Comparison of ENCODE assay signal across 22 mouse cellular contexts in genomic region chr14:20371854-20372253, GRCm38 (mm10). TPM values are rescaled to one million over a fixed set of nuclear protein-coding genes. Genes with fewer than 3 reads are reported as not detected.
A peak's percentile ranks its signal among the peaks of the same experiment; 100 is the strongest.
DNase-seq lines count a peak whose midpoint lies in the region; ATAC-seq and TF ChIP-seq lines count a peak whose summit lies in the region.
"Had no signal": no experiment of that assay in that cellular context is flagged by ENCODE, and none has a peak within 500 bp of the region (broad histone marks: within the 10 kb centered on the region; RNA-seq: fewer than 3 reads in every experiment).

No protein-coding gene starts in this region.

- no peaks in the 10 kb centered on the region for H3K27me3 ChIP-seq in kidney, embryonic 16.5 days (ENCODE audit: insufficient read depth, low read length)
- H3K27me3 ChIP-seq in MEL (ENCODE audit: control insufficient read depth in 1 of 2, insufficient read depth in 2 of 2, low read length in 2 of 2): no peaks in the 10 kb centered on the region
- H3K27me3 ChIP-seq: CH12.LX; embryonic facial prominence, embryonic 12.5 days; forebrain, embryonic 13.5 days; forebrain, embryonic 15.5 days had no signal

- H3K9ac ChIP-seq in kidney, embryonic 16.5 days (replicated peaks; ENCODE audit: low read length): no peak overlapping the region
- no peak overlapping the region for H3K9ac ChIP-seq in MEL (ENCODE audit: control insufficient read depth, low read depth, low read length, poor library complexity, severe bottlenecking)
- H3K9ac ChIP-seq: embryonic facial prominence, embryonic 12.5 days; forebrain, embryonic 13.5 days; forebrain, embryonic 15.5 days; forebrain, postnatal 0 days had no signal

- H3K4me2 ChIP-seq in kidney, embryonic 16.5 days (replicated peaks; ENCODE audit: low read depth, low read length): no peak overlapping the region
- H3K4me2 ChIP-seq: embryonic facial prominence, embryonic 12.5 days; forebrain, embryonic 13.5 days; forebrain, embryonic 15.5 days had no signal

- 90% methylated on average over 1 of the region's 1 CpGs for WGBS in kidney, embryonic 16.5 days

- no peak overlapping the region for H3K4me3 ChIP-seq in kidney, embryonic 16.5 days (ENCODE audit: low read length)
- no peak overlapping the region for H3K4me3 ChIP-seq in MEL (ENCODE audit: control insufficient read depth in 1 of 2, insufficient read depth in 1 of 2, low read depth in 2 of 2, low read length in 2 of 2)
- H3K4me3 ChIP-seq: embryonic facial prominence, embryonic 10.5 days; embryonic facial prominence, embryonic 12.5 days; forebrain, embryonic 13.5 days; forebrain, embryonic 15.5 days had no signal

- no peak for TF ChIP-seq CTCF in MEL (IDR thresholded peaks at IDR 0.05 in 2 of 3, conservative IDR thresholded peaks at IDR 0.05 in 1 of 3; ENCODE audit: control insufficient read depth in 1 of 3, insufficient read depth in 1 of 3, low read depth in 2 of 3, low read length in 3 of 3, poor library complexity in 1 of 3, severe bottlenecking in 1 of 3)

- ATAC-seq in kidney, embryonic 16.5 days (ENCODE audit: low FRiP score, low TSS enrichment): no peak
- ATAC-seq in granulocyte monocyte progenitor cell, adult 5-6 weeks (replicated peaks; ENCODE audit: poor library complexity, severe bottlenecking): peak; percentile 38; the same call in 1 of the 2 replicates
- ATAC-seq: CD4-positive, CD25-positive, alpha-beta regulatory T cell, adult 4 months; forebrain, embryonic 13.5 days; forebrain, embryonic 15.5 days; forebrain, postnatal 0 days had no signal

- H3K36me3 ChIP-seq in kidney, embryonic 16.5 days (ENCODE audit: insufficient read depth, low read length): peaks cover 36% of the 10 kb centered on the region
- peaks cover 0 to 19% of the 10 kb centered on the region in 2 experiments; a peak in 2 of 4 replicates for H3K36me3 ChIP-seq in MEL (ENCODE audit: control insufficient read depth in 1 of 2, insufficient read depth in 2 of 2, low read length in 2 of 2)

- TF ChIP-seq RAD21 in MEL (IDR thresholded peaks at IDR 0.05; ENCODE audit: low read depth, low read length): no peak

- no peaks in the 10 kb centered on the region for H3K4me1 ChIP-seq in kidney, embryonic 16.5 days (ENCODE audit: insufficient read depth, low read length)
- H3K4me1 ChIP-seq in MEL (ENCODE audit: control insufficient read depth in 1 of 2, insufficient read depth in 2 of 2, low read length in 2 of 2): peaks cover 8 to 10% of the 10 kb centered on the region in 2 experiments
- H3K4me1 ChIP-seq: embryonic facial prominence, embryonic 10.5 days; embryonic facial prominence, embryonic 12.5 days; forebrain, embryonic 13.5 days; forebrain, embryonic 15.5 days had no signal

- peak in 1 of 2 experiments; percentile 56; a peak in 3 of 4 replicates for TF ChIP-seq EP300 in MEL (IDR thresholded peaks at IDR 0.05; ENCODE audit: low read depth in 1 of 2, low read length in 2 of 2)

- intact Hi-C loops in left cerebral cortex, postnatal 10 days (cut with DNase I): loop anchor here (10.0 kb wide), 1 partner anchor 47 kb away; no protein-coding TSS in a partner anchor

- no peak for TF ChIP-seq POLR2A in MEL (IDR thresholded peaks at IDR 0.05; ENCODE audit: control insufficient read depth in 1 of 2, insufficient read depth in 1 of 2, low read depth in 1 of 2, low read length in 2 of 2, poor library complexity in 1 of 2)

- H3K79me2 ChIP-seq in MEL (ENCODE audit: control insufficient read depth, insufficient read depth, low read length, poor library complexity): no peaks in the 10 kb centered on the region

- H3K9me3 ChIP-seq in kidney, embryonic 16.5 days (ENCODE audit: low read length): no peaks in the 10 kb centered on the region
- no peaks in the 10 kb centered on the region for H3K9me3 ChIP-seq in MEL (replicated peaks; ENCODE audit: insufficient read depth, low read length)
- H3K9me3 ChIP-seq: embryonic facial prominence, embryonic 10.5 days; embryonic facial prominence, embryonic 12.5 days; forebrain, embryonic 13.5 days; forebrain, embryonic 15.5 days; G1E had no signal

- no peak for DNase-seq in kidney, adult 11 months
- peak; percentile 62 for DNase-seq in MEL (ENCODE audit: low read depth, low spot score)
- no peak for DNase-seq in left cerebral cortex, postnatal 10 days (ENCODE audit: extremely low spot score in 1 of 2, low spot score in 2 of 2)
- DNase-seq: adrenal gland, adult 2 months; adrenal gland, postnatal 10 days; adrenal gland, postnatal 25 days; B cell, adult 2 months; cerebellum, adult 11-12 months; cerebellum, adult 2 months; cerebellum, adult 9-10 months; cerebellum, postnatal 10 days; cerebellum, postnatal 25 days; forebrain, postnatal 0 days had no signal

- peak overlapping the region; percentile 23; the same call in 1 of the 2 replicates for H3K27ac ChIP-seq in kidney, embryonic 16.5 days (ENCODE audit: low read length)
- H3K27ac ChIP-seq in MEL (ENCODE audit: control insufficient read depth, low read depth, low read length): no peak overlapping the region
- H3K27ac ChIP-seq: embryonic facial prominence, embryonic 10.5 days; embryonic facial prominence, embryonic 12.5 days; forebrain, embryonic 13.5 days; forebrain, embryonic 15.5 days had no signal

TF ChIP-seq in MEL, 35 proteins besides CTCF, POLR2A, EP300 and RAD21 (continues in another document):
- TF ChIP-seq MAFK (IDR thresholded peaks at IDR 0.05; ENCODE audit: borderline replicate concordance, low read depth, low read length): no peak
- TF ChIP-seq CHD2 (IDR thresholded peaks at IDR 0.05; ENCODE audit: low read length): no peak
- TF ChIP-seq JUND (IDR thresholded peaks at IDR 0.05; ENCODE audit: low read depth, low read length): no peak
- TF ChIP-seq SIN3A (IDR thresholded peaks at IDR 0.05; ENCODE audit: low read length): peak; percentile 38; the same call in 1 of the 2 replicates
- TF ChIP-seq UBTF (IDR thresholded peaks at IDR 0.05; ENCODE audit: borderline replicate concordance, insufficient read depth, low read depth, low read length): no peak
- no peak for TF ChIP-seq TBP (IDR thresholded peaks at IDR 0.05; ENCODE audit: low read depth, low read length)
- no peak for TF ChIP-seq POLR2AphosphoS2 (IDR thresholded peaks at IDR 0.05; ENCODE audit: low read length)
- no peak for TF ChIP-seq GABPA (IDR thresholded peaks at IDR 0.05; ENCODE audit: low read depth, low read length)
- peak; percentile 78; the same call in 1 of the 2 replicates for TF ChIP-seq BHLHE40 (IDR thresholded peaks at IDR 0.05; ENCODE audit: borderline replicate concordance, low read depth, low read length)
- TF ChIP-seq USF1 (IDR thresholded peaks at IDR 0.05; ENCODE audit: low read depth, low read length): peak; percentile 90
- TF ChIP-seq MYC (IDR thresholded peaks at IDR 0.05; ENCODE audit: low read depth, low read length): 0 out of 2 replicates have a peak, but pooled peaks have one; percentile 40
- no peak for TF ChIP-seq ZKSCAN1 (IDR thresholded peaks at IDR 0.05; ENCODE audit: low read depth, low read length)
- no peak for TF ChIP-seq ZC3H11A (IDR thresholded peaks at IDR 0.05; ENCODE audit: low read depth, low read length)
- TF ChIP-seq CHD1 (IDR thresholded peaks at IDR 0.05; ENCODE audit: low read depth, low read length): no peak
- no peak for TF ChIP-seq TAL1 (IDR thresholded peaks at IDR 0.05; ENCODE audit: low read length)
- no peak for TF ChIP-seq POLR2AphosphoS5 (IDR thresholded peaks at IDR 0.05; ENCODE audit: borderline replicate concordance, low read depth, low read length)
- TF ChIP-seq NRF1 (IDR thresholded peaks at IDR 0.05; ENCODE audit: insufficient read depth, low read depth, low read length, poor library complexity, severe bottlenecking): no peak
- TF ChIP-seq TCF12 (IDR thresholded peaks at IDR 0.05; ENCODE audit: low read depth, low read length): no peak
- no peak for TF ChIP-seq MXI1 (IDR thresholded peaks at IDR 0.05; ENCODE audit: low read depth, low read length)
- TF ChIP-seq MAX (IDR thresholded peaks at IDR 0.05; ENCODE audit: low read length): no peak

RNA-seq across cellular contexts. Expression of gene Dnajc9, which starts 16.9 kb away (rescaled TPM):
- polyA plus RNA-seq in kidney, embryonic 16.5 days (2015; fragmentation: Nextera tagmentation; extraction: Ambion mirVana): 173 and 184 TPM in 2 replicates
- total RNA-seq in MEL (2012; rRNA removed): 125 and 138 TPM in 2 replicates
- polyA plus RNA-seq in MEL (2012; ENCODE audit: insufficient read depth in 1 of 2, insufficient read length in 2 of 2, low read depth in 1 of 2, low replicate concordance in 2 of 2, missing spikeins in 1 of 2): 100 to 1,000 TPM; 114 to 385 TPM
- 64.5 and 70.8 TPM in 2 replicates for total RNA-seq in granulocyte monocyte progenitor cell, adult 5-6 weeks (2014; fragmentation: Nextera tagmentation)
- 229 and 234 TPM in 2 replicates for total RNA-seq in granulocyte monocyte progenitor cell, adult 5-6 weeks (2017)
- total RNA-seq in left cerebral cortex, postnatal 10 days (2021): 10 to 100 TPM; 23.3 to 25.8 TPM

RNA-seq across cellular contexts. Expression of gene Mrps16, which starts 21.6 kb away (rescaled TPM):
- polyA plus RNA-seq in kidney, embryonic 16.5 days (2015; fragmentation: Nextera tagmentation; extraction: Ambion mirVana): 90.7 and 95.7 TPM in 2 replicates
- total RNA-seq in MEL (2012; rRNA removed): 119 and 132 TPM in 2 replicates
- polyA plus RNA-seq in MEL (2012; ENCODE audit: insufficient read depth in 1 of 2, insufficient read length in 2 of 2, low read depth in 1 of 2, low replicate concordance in 2 of 2, missing spikeins in 1 of 2): 100 to 1,000 TPM in 1 of 2 experiments, not detected in 1; 112 TPM
- 81.8 and 96.0 TPM in 2 replicates for total RNA-seq in granulocyte monocyte progenitor cell, adult 5-6 weeks (2014; fragmentation: Nextera tagmentation)
- 44.8 and 46.8 TPM in 2 replicates for total RNA-seq in granulocyte monocyte progenitor cell, adult 5-6 weeks (2017)
- 10 to 100 TPM; 39.2 to 39.4 TPM for total RNA-seq in left cerebral cortex, postnatal 10 days (2021)

RNA-seq across cellular contexts. Expression of gene Fam149b, which starts 23.9 kb away (rescaled TPM):
- 36.9 TPM in 2 replicates for polyA plus RNA-seq in kidney, embryonic 16.5 days (2015; fragmentation: Nextera tagmentation; extraction: Ambion mirVana)
- 16.1 and 18.9 TPM in 2 replicates for total RNA-seq in MEL (2012; rRNA removed)
- 10 to 100 TPM in 1 of 2 experiments, not detected in 1; 25.8 TPM for polyA plus RNA-seq in MEL (2012; ENCODE audit: insufficient read depth in 1 of 2, insufficient read length in 2 of 2, low read depth in 1 of 2, low replicate concordance in 2 of 2, missing spikeins in 1 of 2)
- total RNA-seq in granulocyte monocyte progenitor cell, adult 5-6 weeks (2014; fragmentation: Nextera tagmentation): 20.6 and 28.2 TPM in 2 replicates
- 27.9 and 28.1 TPM in 2 replicates for total RNA-seq in granulocyte monocyte progenitor cell, adult 5-6 weeks (2017)
- total RNA-seq in left cerebral cortex, postnatal 10 days (2021): 10 to 100 TPM; 41.8 to 48.7 TPM

RNA-seq across cellular contexts. Expression of gene Ecd, which starts 23.9 kb away (rescaled TPM):
- 60.9 and 61.9 TPM in 2 replicates for polyA plus RNA-seq in kidney, embryonic 16.5 days (2015; fragmentation: Nextera tagmentation; extraction: Ambion mirVana)
- 58.8 and 64.9 TPM in 2 replicates for total RNA-seq in MEL (2012; rRNA removed)
- polyA plus RNA-seq in MEL (2012; ENCODE audit: insufficient read depth in 1 of 2, insufficient read length in 2 of 2, low read depth in 1 of 2, low replicate concordance in 2 of 2, missing spikeins in 1 of 2): 10 to 100 TPM in 1 of 2 experiments, not detected in 1; 72.2 TPM
- total RNA-seq in granulocyte monocyte progenitor cell, adult 5-6 weeks (2014; fragmentation: Nextera tagmentation): 52.6 and 57.0 TPM in 2 replicates
- 52.2 and 70.0 TPM in 2 replicates for total RNA-seq in granulocyte monocyte progenitor cell, adult 5-6 weeks (2017)
- 10 to 100 TPM; 29.6 to 33.0 TPM for total RNA-seq in left cerebral cortex, postnatal 10 days (2021)
